Mouse (Mus musculus) forelimb bud, embryonic 11.5 days (tissue): Measurements from ENCODE around the gene Tsga10ip.
"Not testable (repeated sequence)": the region's sequence is repeated elsewhere in the genome, so short reads cannot be mapped to it uniquely, and the experiment has no call there.

Experiments
- DNase-seq: peaks from one replicate; pipeline ENCODE4 v3.0.0-alpha.2; 2012; ENCODE audit warnings: low read depth, low spot score

Tsga10ip gene

DNA sequence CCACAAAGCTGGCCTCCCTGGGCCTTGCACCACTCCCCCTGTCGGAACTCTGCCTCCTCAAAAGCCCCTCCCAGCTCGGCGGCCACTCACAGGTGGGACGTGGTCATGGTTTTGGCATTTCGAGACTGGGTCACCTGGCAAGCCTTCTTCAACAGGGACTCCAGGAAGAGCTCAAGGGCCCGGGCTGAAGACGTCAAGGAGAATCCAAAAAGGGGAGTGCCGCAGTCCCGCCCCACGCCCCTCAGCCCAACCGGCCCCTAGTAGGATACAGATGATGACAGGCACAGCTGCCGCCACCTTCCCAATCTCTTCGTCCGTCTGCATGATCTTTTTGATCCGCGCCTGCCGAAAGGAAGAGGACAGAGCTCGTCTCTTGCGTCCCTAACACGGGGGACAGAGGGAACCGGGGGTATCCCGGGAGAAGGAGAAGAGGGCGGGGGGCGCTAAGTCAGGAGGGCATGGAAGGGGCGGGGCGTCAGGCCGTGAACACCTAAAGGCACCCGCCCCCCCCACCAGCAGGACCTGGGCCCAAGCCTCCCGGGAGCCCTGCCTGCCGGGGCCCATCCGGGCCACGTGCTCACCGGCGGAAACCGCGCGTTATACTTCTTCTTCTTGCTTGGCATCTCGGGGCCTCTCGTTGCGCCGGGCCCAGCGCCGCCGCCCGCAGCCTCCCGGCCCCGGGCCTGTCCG, 21.9 kb upstream of the Tsga10ip start:
- DNase-seq, result peak; percentile 44

DNA sequence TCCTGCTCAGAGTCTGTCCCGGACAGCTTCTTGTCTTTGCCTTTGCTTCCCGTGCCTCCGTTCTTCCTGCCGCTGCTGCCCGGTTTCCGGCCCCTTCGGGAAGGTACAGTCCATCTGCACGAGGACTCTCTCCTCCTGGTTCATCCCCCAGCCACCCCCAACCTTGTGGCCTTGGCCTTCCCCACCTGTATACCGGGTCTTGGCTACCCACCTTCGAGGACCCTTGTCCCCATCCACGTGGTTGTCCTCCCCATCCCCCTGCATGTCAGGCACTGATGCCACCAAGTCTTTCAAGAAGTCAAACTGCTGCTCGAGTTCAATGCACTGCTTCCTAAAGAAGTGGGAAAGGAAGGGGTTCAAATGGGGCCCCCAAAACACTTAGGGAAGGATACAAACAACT, 21.2 kb upstream of the Tsga10ip start:
- no peak for DNase-seq

DNA sequence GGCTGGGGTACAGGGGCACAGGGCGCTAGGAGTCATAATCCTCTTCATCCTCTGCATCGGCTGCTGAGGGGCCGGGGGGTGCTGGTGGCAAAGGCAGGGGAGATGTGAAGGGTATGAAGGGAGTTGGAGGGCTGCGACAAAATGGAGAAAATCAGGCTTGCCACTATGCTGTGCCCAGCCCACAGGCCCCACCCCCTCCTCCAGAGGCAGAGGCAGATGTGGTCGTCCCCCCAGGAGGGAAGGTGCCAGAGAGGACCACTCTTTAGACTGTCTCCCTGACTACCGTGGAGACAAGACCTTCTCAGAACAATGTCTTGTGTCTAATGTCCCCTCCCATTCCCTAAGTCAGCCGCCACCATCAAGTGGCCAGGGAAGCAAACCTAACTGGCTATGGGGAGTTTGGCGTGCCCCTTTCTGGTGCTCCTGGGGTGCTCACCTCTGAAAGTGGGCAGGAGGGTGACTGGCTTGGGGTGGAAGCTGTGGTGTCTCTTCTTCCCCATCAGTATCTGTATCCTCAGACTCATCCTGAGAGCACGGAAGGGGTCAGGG, 20.6 kb upstream of the Tsga10ip start:
- no peak for DNase-seq

DNA sequence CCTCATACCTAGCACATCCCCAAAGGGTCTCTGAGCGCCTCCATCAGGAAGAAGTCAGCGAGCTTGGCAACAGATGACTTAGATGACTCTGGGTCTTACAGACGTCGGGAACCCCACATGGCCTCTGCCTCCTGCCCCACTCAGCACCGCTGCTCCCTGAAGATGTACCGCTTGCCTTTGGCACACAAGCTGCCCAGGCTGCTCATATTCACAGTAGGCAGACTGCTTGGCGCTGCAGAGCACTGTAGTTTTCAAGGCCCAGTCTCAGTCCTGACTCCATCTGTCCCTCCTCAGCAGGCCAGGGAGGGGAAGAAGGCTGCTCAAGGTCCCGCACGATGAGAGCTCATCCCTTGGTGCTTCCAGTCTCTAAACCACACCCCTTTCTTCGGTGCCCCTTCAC, 19.9 kb upstream of the Tsga10ip start:
- no peak for DNase-seq

DNA sequence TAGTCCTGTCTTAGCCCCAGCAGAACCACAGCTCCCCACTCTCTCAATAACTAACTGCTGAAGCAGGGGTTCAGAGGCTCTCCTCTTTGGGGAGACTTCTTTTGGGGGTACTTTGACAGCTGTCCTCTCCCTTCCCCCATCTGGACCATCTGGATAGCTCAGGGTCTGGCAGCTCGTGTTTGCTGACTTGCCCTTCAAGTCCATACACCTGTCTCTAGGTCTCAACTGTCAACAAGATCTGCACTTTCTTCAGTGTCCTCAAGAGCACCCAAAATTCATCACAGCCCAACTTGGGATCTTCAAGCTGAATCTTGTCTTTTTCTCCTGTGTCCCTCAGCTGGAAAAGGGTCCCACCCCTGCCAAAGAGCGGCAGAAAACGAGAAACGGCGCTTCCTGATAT, 19.5 kb upstream of the Tsga10ip start:
- DNase-seq, result no peak

DNA sequence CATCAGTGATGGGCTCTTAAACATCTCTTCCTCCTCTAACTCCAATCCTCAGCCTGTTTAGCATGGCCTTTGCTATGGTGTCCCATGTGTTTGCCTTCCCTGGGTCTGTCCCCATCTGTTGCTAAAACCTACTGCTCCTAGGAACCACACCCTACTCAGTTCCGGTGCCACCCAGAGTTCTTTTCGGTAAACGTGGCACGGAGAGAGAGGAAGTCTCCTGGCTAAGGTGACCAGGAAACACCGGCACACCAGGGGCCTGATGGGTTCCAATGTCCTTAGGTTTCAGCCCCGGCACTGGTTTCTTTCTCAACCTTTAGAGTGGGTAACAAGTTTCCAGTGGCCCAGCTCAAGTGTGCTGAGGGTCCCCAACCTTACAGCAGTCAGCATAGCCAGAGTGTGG, 18.3 kb upstream of the Tsga10ip start:
- DNase-seq, result no peak

DNA sequence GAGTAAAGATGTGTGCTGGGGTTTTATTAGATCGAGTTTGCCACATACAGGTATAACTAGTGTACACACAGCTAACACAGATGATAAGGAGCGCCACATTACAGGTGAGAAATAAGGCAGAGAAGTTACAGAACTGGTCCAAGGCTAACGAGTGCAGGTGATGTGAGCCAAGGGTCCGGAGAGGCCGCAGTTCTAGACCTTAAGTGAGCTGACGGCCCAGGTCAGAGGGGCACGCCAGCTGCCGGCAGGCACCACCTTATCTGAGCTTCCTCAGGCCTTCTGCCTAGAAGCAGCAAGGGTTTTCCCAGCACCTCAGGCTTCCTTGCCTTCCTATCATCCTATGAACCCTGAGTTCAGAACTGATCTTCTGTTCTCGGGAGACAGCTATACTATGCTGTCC, 17.3 kb upstream of the Tsga10ip start:
- DNase-seq, result no peak

DNA sequence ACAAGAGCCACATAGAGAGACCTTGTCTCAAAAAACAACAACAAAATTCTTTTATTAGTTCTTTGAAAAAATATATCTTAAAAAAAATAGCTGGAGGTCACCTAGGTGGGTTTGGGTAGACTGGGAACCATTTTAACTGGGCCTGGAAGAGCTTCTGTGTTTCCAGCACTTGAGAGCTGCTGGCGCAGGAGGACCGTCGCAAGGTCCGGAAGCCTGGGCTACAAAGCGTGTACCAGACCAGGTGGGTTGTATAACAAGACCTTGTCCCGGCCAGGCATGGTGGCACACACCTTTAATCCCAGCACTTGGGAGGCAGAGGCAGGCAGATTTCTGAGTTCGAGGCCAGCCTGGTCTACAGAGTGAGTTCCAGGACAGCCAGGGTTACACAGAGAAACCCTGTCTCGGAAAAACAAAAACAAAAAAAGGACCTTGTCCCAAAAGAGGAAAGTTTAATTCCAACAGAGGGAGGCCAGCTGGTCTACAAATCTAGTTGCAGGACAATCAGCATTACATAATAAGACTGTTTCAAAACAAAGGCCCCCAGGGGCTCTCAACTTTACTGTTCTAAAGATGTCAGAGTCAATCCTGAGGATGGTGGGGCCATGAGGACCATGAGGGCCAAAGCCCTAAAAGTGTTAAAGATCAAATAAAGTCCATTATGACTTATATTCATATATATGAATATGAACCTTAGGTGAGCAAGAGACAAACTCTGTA, 16.6 kb upstream of the Tsga10ip start:
- no peak for DNase-seq

DNA sequence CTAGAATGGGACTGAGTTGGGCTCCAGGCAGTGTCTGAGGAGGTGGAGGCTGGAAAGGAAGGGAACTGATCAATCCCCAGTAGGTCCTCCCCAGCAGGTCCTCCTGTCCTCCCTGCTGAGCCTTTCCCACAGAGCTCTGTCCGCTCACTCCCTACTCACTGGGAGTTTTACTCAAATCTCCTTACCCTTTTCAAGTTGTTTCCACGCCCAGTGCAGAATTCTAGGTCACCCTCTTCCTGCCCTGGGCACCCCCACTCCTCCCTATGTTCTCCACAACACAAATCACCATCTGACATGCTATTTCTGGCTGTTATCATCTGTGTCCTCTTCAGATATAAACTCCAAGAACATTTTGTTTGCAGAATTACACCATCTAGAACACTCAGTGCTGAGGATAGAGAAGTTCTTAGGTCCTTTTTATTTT, 12.2 kb upstream of the Tsga10ip start:
- DNase-seq, result no peak

DNA sequence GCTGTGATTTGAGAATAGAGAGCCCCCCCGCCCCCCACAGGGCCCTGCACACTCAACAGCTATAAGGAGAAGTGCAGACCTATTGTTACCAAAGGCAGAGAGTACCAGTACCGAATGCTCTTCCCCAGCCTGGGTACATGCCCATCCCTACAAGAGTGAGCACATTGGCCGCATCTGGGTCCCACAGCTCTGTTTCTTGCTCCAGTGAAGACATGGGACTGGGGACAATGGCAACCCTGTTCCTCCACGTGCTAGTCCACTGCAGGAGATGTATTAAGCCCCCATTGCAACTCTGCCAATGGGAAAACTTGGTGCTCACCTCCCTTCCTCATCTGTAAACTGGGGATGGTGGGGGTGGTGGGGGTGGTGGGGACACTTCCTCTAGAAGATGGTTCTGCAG, 11.5 kb upstream of the Tsga10ip start:
- DNase-seq, result no peak

DNA sequence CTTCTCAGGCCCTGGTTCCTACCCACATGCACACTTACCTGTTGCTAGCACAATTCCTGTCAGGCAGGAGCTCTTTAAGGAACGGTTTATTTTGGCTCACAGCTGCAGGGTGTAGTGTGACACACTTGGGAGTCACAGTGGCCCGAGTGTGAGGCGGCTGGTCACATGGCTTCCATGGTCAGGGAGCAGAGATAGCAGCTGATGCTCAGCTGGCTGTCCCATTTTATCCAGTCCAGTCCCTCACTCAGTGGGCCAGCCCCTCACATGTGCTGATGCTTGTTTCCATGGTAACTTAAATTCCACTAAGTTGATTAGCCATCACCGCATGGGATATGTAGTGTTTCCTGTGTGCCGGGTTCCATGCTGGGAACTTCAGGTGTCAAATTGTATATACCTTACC, 9.6 kb upstream of the Tsga10ip start:
- DNase-seq, result no peak

DNA sequence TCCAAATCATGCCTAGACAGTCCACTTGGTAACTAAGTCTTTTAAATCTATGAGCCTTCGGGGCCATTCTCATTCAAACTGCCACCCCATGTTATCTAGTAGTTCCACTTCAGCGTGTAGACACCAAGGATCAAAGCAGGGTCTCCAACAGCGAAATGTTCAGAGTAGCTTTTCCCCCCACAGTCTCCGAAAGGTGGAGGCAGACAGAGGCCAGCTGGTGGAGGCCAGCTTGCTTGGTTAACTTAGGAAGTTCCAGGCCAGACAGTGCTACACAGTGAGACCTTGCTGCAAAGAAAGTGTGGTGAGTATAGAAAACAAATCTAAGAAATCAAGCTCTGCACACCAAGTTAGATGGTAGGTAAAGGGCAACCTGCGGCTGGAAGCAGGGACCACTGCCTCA, 8.3 kb upstream of the Tsga10ip start:
- DNase-seq, result no peak

DNA sequence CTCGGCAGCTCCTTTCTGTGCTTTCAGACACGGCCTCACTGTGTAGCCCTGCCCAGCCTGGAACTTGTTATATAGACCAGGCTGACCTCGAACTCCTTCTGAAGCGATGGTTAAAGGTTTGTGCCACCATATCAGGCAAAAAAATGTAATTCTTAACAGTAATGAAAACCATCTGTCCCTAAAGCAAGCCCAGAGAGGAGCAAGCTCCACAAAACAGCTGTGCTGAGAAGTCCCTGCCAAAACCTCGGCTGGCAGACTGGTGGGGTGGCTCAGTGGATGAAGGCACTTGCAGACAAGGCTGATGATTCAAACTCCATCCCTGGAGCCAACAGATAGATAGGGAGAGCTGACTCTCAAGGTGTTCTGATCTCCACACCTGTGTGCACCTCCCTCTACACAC, 6.7 kb upstream of the Tsga10ip start:
- DNase-seq, result no peak

DNA sequence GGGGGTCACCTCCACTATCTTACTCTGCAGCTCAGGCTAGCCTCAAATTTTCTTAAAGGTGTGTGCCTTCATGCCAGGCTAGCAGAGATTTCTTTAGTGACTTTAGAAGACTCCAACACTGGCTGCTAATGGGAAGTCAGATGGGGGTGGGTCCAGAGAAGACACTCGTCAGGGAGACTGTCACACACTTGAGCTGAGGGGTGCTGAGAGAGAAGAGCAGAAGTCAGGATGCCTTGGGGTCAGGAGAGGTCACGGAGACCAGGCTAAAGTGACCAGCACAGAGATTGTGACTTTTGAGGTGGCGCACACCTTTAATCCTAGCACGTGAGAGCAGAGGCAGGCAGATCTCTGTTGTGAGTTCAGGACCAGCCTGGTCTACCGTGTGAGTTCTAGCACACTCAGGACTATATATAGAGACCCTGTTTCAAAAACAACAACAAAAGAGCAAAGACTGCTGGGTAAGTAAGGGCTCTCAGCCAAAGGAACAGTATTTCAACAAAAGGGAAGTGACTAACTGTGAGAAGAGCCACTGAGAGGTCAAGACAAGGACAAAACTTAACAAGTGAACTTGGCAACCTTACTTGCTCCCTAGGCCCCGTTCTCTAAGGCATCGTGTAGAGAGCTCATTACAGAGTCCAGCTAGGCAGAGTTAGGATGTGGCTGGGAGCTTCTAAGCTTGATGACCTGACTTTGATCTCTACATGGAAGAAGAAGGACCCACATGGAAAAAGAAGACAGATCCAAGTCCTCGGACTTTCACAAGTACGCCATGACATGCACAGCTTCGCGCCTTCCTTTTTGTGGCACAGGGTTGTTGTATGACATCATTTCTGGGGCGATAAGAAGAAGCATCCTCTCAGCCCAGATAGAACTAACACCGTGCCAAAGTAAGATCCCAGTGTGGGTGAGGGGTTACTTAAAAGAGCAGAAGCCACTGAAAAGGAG, 6.0 kb upstream of the Tsga10ip start:
- DNase-seq, result no peak

DNA sequence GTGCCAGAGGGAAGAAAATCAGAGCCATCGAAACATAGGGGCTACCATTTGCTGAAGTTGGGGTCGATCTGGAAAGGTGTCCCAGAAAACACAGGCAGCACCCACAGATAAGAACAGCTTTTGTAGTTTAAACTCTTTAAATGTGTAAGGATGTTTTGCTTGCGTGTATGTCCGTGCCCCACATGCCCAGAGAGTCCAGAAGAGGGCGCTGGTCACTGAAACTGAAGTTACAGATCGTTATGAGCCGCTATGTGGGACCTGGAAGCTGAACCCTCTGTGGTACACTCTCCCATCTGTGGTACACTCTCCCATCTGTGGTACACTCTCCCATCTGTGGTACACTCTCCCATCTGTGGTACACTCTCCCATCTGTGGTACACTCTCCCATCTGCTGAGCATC, 4.8 kb upstream of the Tsga10ip start:
- no peak for DNase-seq

DNA sequence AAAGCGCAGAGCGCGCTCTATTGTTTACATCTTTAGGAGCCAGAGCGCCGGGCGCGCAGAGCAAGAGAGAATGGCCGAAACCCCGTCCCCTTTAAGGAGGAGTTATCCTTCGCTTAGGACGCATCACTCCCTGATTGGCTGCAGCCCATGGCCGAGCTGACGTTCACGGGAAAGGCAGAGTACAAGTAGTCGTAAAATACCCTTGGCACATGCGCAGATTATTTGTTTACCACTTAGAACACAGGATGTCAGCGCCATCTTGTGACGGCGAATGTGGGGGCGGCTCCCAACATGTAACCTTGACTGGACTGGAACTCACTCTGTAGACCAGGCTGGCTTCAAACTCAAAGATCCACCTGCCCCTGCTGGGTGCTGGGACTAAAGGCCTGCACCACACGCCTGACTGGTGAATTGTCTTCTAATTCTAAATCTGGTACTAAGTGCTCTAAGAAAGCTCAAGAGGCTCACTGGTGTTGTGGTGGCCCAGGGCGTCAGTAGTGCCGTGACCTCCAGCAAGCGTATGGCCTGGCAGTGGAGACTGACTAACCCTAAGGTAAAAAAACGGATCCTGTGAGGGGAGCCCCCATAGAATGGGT, 4.3 kb upstream of the Tsga10ip start:
- not testable (repeated sequence) for DNase-seq

DNA sequence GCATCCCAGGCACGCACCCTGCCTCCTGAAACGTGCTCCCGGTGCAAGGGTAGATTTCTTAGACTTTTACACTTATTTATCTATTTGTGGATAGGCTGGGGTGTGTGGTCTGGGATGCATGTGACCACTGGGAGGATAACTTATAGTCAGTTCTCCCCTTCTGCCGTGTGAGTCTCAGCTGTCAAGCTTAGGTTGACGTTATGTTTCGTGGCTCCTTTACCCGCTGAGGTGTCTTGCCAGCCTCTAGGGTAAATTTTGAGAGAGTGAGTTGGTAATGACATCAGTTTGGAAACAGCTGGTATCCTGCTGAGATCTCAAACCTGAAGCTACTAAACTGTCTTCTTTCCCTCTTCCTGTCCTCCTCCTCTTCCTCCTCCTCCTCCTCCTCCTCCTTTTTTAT, 3.6 kb upstream of the Tsga10ip start:
- DNase-seq, result no peak

DNA sequence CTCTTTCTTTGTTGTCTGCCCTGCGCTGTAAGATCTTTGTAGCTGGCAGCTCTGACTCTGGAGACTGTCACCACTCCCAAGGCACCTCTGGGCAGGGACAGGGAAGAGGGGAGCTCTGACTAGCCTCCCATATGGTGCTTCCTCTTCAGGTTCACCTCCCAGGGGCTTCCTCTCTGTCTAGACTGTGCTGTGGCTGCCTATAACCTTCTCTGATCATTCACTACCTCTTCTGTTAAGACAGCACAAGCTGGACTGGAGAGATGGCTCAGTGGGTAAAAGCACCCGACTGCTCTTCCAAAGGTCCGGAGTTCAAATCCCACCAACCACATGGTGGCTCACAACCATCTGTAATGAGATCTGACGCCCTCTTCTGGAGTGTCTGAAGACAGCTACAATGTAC, 1.3 kb downstream of the Tsga10ip start:
- DNase-seq, result not testable (repeated sequence)

DNA sequence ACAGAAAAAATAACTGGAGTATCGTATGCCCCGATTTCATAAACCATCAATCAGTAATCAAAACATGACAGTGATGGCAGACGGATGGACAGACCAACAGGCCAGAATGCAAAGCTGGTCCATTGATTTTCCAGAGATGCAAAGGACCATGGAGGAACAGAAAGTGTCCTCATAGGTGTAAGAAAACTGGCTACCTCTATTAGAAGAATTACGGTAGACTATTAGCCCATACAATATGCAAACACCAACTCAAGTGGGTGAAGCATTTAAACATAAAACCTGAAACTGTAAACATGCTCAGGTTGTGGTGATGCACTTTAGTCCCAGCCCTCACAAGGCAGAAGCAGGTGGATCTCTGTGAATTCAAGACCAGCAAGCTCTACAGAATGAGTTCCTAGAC, 7.0 kb downstream of the Tsga10ip start:
- no peak for DNase-seq

DNA sequence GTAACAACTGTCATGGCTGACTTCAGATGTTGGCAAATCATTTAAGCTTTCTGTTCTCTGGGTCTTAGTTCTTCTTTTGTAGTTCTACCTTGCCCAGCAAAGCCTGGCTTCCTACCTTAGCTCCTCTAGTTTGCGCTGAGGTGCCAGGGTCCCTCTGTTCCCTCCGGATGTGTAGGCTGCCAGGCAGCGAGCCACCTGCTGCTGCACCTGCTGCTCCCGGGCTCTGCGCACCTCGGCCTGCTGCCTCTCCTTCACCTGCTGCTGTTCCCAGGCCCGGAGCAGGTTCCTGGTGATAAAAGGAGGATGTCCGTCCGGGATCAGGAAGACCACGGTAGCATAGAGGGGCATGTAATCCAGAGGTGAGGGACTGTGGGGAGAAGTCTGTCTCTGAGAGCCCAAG, 8.2 kb downstream of the Tsga10ip start:
- DNase-seq, result no peak

DNA sequence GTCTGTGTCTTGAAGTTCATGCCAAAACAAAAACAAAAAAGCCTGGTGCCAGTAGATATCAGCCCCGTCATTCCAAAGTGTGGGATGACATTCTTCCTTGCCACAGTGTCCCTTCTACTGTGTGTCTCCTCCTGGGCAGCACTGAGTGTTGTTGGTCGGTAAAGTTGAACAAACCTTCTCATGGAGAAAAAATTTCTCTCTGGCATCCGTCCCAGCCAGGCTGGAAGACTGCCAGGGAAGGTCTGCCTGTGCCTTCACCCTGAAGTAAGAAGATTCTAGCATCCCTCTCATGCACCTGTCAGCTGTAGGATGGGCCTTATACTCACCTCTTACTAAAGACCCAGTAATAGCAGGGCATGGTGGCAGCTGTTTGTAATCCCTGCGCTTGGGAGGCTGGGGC, 9.4 kb downstream of the Tsga10ip start:
- no peak for DNase-seq

DNA sequence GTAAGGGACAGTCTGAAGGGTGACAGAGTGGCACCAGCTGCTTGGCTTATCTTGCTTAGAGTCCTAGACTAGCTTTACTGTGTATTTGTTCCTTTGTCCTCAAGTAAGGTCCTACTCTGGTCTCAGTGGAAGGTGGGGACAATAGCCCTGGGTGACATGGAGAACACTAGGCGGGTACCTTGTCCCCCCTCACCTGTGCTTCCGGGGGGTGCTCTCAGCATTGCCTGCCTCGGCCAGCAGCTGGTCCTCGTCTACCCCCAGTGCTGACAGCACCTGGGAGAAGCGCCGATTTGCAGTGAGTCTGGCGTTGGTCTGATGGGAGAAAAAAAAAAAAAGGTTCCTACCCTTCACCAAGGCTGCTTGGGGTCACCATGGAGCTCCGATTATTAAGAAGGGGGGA, 11.9 kb downstream of the Tsga10ip start:
- DNase-seq, result no peak
